Mouse (Mus musculus): ENCODE results near the gene Ano6. TPM values are rescaled to one million over a fixed set of nuclear protein-coding genes. Genes with fewer than 3 reads are reported as not detected.

Ano6 gene
- total and polyA plus RNA-seq, 3 experiments = 0.01 to 0.49 TPM; not detected in 1

- no peaks in the 10 kb centered on the region for H3K4me1 ChIP-seq (ENCODE audit: insufficient read depth, low read depth, low read length)
- no peak for DNase-seq (ENCODE audit: low spot score)
- no peak for TF ChIP-seq CTCF (IDR thresholded peaks at IDR 0.05; ENCODE audit: low read depth, low read length)
- TF ChIP-seq TAL1 (conservative IDR thresholded peaks at IDR 0.05; ENCODE audit: low read depth, low read length) = no peak
- TF ChIP-seq POLR2AphosphoS5 (IDR thresholded peaks at IDR 0.05; ENCODE audit: insufficient replicate concordance, low read depth, low read length) = no peak
- no peak for TF ChIP-seq GATA1 (IDR thresholded peaks at IDR 0.05; ENCODE audit: borderline replicate concordance, low read length)
- no peak for TF ChIP-seq GATA2 (IDR thresholded peaks at IDR 0.05; ENCODE audit: borderline replicate concordance, low read depth, low read length)
Measured at GRCm38 (mm10) chr15:95883559-95883958, 92.9 kb downstream of the Ano6 start.

DNA sequence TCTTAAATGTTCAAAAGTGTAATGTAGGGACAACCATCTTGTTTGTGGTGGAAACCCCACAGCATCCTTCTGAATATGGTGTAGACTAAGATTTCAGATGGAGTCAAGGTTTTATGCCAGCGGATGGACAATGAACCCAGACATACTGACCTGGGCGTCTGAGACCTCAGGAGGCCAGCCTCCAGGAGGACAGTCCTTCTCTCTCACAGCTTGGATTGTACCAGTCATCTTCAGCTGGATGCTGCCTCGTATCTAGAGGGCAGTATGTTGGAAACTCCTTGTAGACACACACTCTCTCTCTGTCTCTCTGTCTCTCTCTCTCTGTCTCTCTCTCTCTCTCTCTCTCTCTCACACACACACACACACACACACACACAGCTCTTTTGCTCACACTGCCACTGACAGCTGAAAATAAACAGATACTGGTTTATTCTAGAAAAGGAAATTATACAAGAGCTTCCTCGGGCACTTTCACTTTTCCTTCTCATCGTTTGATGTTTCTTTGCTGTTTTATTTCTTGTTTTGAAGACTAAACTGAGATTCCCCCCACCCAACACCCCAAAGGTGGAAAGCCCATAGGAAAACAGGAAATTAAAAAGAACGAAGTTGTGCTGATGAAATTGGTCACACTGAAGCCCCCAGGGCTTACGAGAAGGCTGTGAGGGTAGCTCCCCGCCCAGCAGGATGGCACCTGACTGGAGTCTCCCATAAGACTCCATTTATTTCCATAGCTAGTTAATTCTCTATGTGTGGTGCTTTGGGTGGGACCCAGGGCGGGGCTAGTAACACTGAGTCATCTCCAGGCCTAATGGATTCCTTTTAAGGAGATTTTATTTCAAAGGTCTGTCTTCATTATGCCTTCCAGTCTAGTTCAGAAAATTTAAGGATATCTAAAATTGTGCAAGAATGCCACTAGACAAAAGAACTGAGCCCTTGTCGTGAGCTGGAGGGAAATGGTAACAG, 94.3 kb downstream of the Ano6 start:
- H3K4me3 ChIP-seq (ENCODE audit: low read depth, low read length) = no peak overlapping the region
- TF ChIP-seq GATA2 (IDR thresholded peaks at IDR 0.05; ENCODE audit: borderline replicate concordance, low read depth, low read length) = no peak
- TF ChIP-seq CTCF (IDR thresholded peaks at IDR 0.05; ENCODE audit: low read depth, low read length) = no peak
- no peak for TF ChIP-seq GATA1 (IDR thresholded peaks at IDR 0.05; ENCODE audit: borderline replicate concordance, low read length)
- no peak for TF ChIP-seq TAL1 (conservative IDR thresholded peaks at IDR 0.05; ENCODE audit: low read depth, low read length)
- TF ChIP-seq POLR2AphosphoS5 (IDR thresholded peaks at IDR 0.05; ENCODE audit: insufficient replicate concordance, low read depth, low read length) = no peak
- ATAC-seq (ENCODE audit: extremely low read depth, insufficient number of reproducible peaks, low FRiP score, poor library complexity, severe bottlenecking) (no peak), DNase-seq (ENCODE audit: low spot score) (no peak)
- H3K4me1 ChIP-seq (ENCODE audit: insufficient read depth, low read depth, low read length) = no peaks in the 10 kb centered on the region
- H3K36me3 ChIP-seq (replicated peaks) = no peaks in the 10 kb centered on the region
- peaks cover 6% of the 10 kb centered on the region for H3K9me3 ChIP-seq (replicated peaks)
- no peaks in the 10 kb centered on the region for H3K27me3 ChIP-seq (ENCODE audit: insufficient read depth, low read length)

More at GRCm38 (mm10) chr15:95883559-95883958, 92.9 kb downstream of the Ano6 start:
- Histone ChIP-seq H3K27me3 (ENCODE audit: insufficient read depth, low read length) (no peaks in the 10 kb centered on the region), H3K36me3 (replicated peaks) (no peaks in the 10 kb centered on the region), H3K9me3 (replicated peaks) (peaks cover 6% of the 10 kb centered on the region), H3K4me3 (ENCODE audit: low read depth, low read length) (no peak overlapping the region)
- ATAC-seq (ENCODE audit: extremely low read depth, insufficient number of reproducible peaks, low FRiP score, poor library complexity, severe bottlenecking) = no peak

GRCm38 (mm10) chr15:95885953-95886820, 95.5 kb downstream of the Ano6 start:
- Histone ChIP-seq H3K4me3 (ENCODE audit: low read depth, low read length) (no peak overlapping the region), H3K27me3 (ENCODE audit: insufficient read depth, low read length) (no peaks in the 10 kb centered on the region), H3K4me1 (ENCODE audit: insufficient read depth, low read depth, low read length) (no peaks in the 10 kb centered on the region), H3K36me3 (replicated peaks) (no peaks in the 10 kb centered on the region), H3K9me3 (replicated peaks) (peaks cover 6% of the 10 kb centered on the region)
- DNase-seq (ENCODE audit: low spot score) = no peak
- TF ChIP-seq POLR2AphosphoS5 (IDR thresholded peaks at IDR 0.05; ENCODE audit: insufficient replicate concordance, low read depth, low read length) = no peak
- no peak for ATAC-seq (ENCODE audit: extremely low read depth, insufficient number of reproducible peaks, low FRiP score, poor library complexity, severe bottlenecking)

- Histone ChIP-seq H3K36me3 (replicated peaks) (no peaks in the 10 kb centered on the region), H3K9me3 (replicated peaks) (peaks cover 15% of the 10 kb centered on the region), H3K4me3 (ENCODE audit: low read depth, low read length) (no peak overlapping the region), H3K4me1 (ENCODE audit: insufficient read depth, low read depth, low read length) (no peaks in the 10 kb centered on the region), H3K27me3 (ENCODE audit: insufficient read depth, low read length) (no peaks in the 10 kb centered on the region)
- no peak for DNase-seq (ENCODE audit: low spot score)
- ATAC-seq (ENCODE audit: extremely low read depth, insufficient number of reproducible peaks, low FRiP score, poor library complexity, severe bottlenecking) = no peak
- TF ChIP-seq GATA1 (IDR thresholded peaks at IDR 0.05; ENCODE audit: borderline replicate concordance, low read length) = no peak
Measured at GRCm38 (mm10) chr15:95887365-95887764, 96.7 kb downstream of the Ano6 start.

- no peak overlapping the region for H3K4me3 ChIP-seq (ENCODE audit: low read depth, low read length)
- no peaks in the 10 kb centered on the region for H3K36me3 ChIP-seq (replicated peaks)
- DNase-seq (ENCODE audit: low spot score) (no peak), ATAC-seq (ENCODE audit: extremely low read depth, insufficient number of reproducible peaks, low FRiP score, poor library complexity, severe bottlenecking) (no peak)
- no peak for TF ChIP-seq POLR2AphosphoS5 (IDR thresholded peaks at IDR 0.05; ENCODE audit: insufficient replicate concordance, low read depth, low read length)
- TF ChIP-seq GATA1 (IDR thresholded peaks at IDR 0.05; ENCODE audit: borderline replicate concordance, low read length) = no peak
- TF ChIP-seq GATA2 (IDR thresholded peaks at IDR 0.05; ENCODE audit: borderline replicate concordance, low read depth, low read length) = no peak
- no peak for TF ChIP-seq CTCF (IDR thresholded peaks at IDR 0.05; ENCODE audit: low read depth, low read length)
- no peak for TF ChIP-seq TAL1 (conservative IDR thresholded peaks at IDR 0.05; ENCODE audit: low read depth, low read length)
- H3K4me1 ChIP-seq (ENCODE audit: insufficient read depth, low read depth, low read length) = no peaks in the 10 kb centered on the region
- H3K9me3 ChIP-seq (replicated peaks) = peaks cover 17% of the 10 kb centered on the region
- H3K27me3 ChIP-seq (ENCODE audit: insufficient read depth, low read length) = no peaks in the 10 kb centered on the region
Measured at GRCm38 (mm10) chr15:95888556-95888955, 97.9 kb downstream of the Ano6 start.

- DNase-seq (ENCODE audit: low spot score) (no peak), ATAC-seq (ENCODE audit: extremely low read depth, insufficient number of reproducible peaks, low FRiP score, poor library complexity, severe bottlenecking) (no peak)
- no peaks in the 10 kb centered on the region for H3K4me1 ChIP-seq (ENCODE audit: insufficient read depth, low read depth, low read length)
Measured at GRCm38 (mm10) chr15:95890368-95890767, 99.7 kb downstream of the Ano6 start.

More at GRCm38 (mm10) chr15:95890368-95890767, 99.7 kb downstream of the Ano6 start:
- H3K27me3 ChIP-seq (ENCODE audit: insufficient read depth, low read length) = no peaks in the 10 kb centered on the region
- TF ChIP-seq GATA2 (IDR thresholded peaks at IDR 0.05; ENCODE audit: borderline replicate concordance, low read depth, low read length) (no peak), POLR2AphosphoS5 (IDR thresholded peaks at IDR 0.05; ENCODE audit: insufficient replicate concordance, low read depth, low read length) (no peak), GATA1 (IDR thresholded peaks at IDR 0.05; ENCODE audit: borderline replicate concordance, low read length) (no peak), TAL1 (conservative IDR thresholded peaks at IDR 0.05; ENCODE audit: low read depth, low read length) (no peak), CTCF (IDR thresholded peaks at IDR 0.05; ENCODE audit: low read depth, low read length) (no peak)
- H3K4me3 ChIP-seq (ENCODE audit: low read depth, low read length) = no peak overlapping the region
- no peaks in the 10 kb centered on the region for H3K36me3 ChIP-seq (replicated peaks)
- H3K9me3 ChIP-seq (replicated peaks) = peaks cover 27% of the 10 kb centered on the region
